Mouse (Mus musculus) thymus, adult 2 months (tissue): ENCODE measurements around the gene Kif1a. TPM values are rescaled to one million over a fixed set of nuclear protein-coding genes. Genes with fewer than 3 reads are reported as not detected.

ENCODE experiments used
- DNase-seq: peaks from one replicate; pipeline ENCODE4 v3.0.0; 2021
- H3K27ac ChIP-seq: fragments of 200-500 bp; 2 replicates; pipeline ENCODE4 v1.5.1; 2012; ENCODE audit warnings: low read length, control low read depth; ENCODE audit not compliant: control insufficient read depth, insufficient read depth
- H3K27me3 ChIP-seq: fragments of 200-500 bp; 2 replicates; pipeline ENCODE4 v1.6.1; 2012; ENCODE audit warnings: mild to moderate bottlenecking, low read length, moderate library complexity, mixed read lengths; ENCODE audit not compliant: control insufficient read depth, insufficient read depth
- H3K36me3 ChIP-seq: fragments of 200-500 bp; 2 replicates; pipeline ENCODE4 v1.6.1; 2012; ENCODE audit warnings: mild to moderate bottlenecking, low read length, moderate library complexity; ENCODE audit not compliant: control insufficient read depth, insufficient read depth
- H3K4me1 ChIP-seq: fragments of 200-500 bp; replicated peaks from 2 replicates; pipeline ENCODE4 v1.6.1; 2012; ENCODE audit warnings: low read length; ENCODE audit not compliant: control insufficient read depth, insufficient read depth
- H3K4me3 ChIP-seq: fragments of 200-500 bp; 2 replicates; pipeline ENCODE4 v1.5.1; 2012; ENCODE audit warnings: mild to moderate bottlenecking, low read length, control low read depth, moderate library complexity; ENCODE audit not compliant: control insufficient read depth, insufficient read depth
- CTCF ChIP-seq: fragments of 200-500 bp; IDR thresholded peaks from 2 replicates; pipeline ENCODE4 v1.5.1; 2012; ENCODE audit warnings: mild to moderate bottlenecking, control low read depth, low read length, moderate library complexity, borderline replicate concordance; ENCODE audit not compliant: control insufficient read depth, poor library complexity, insufficient read depth; ENCODE audit errors: extremely low read depth
- POLR2A ChIP-seq: fragments of 200-500 bp; IDR thresholded peaks from 2 replicates; pipeline ENCODE4 v1.6.1; 2012; ENCODE audit warnings: mild to moderate bottlenecking, low read length, control low read depth, moderate library complexity; ENCODE audit not compliant: control insufficient read depth, poor library complexity, insufficient read depth; ENCODE audit errors: extremely low read depth
- WGBS: fragments of 180-500 bp; shearing (Covaris S2); methylation state at CpG from one replicate; pipeline ENCODE4 v1.1.7; 2018; 5-methylcytosine and 5-hydroxymethylcytosine counted together
- polyA plus RNA-seq: library from polyadenylated mRNA; depleted of rRNA; stranded (reverse); fragments of >200 nt; gene quantifications from 2 replicates; pipeline ENCODE4 v1.2.3, GENCODE M21; 2012; rRNA removed

Gene Kif1a
- 1.8 and 2.0 TPM in 2 replicates for polyA plus RNA-seq

- H3K27ac ChIP-seq, result no peak within 1 kb of the TSS
Observed at GRCm38 (mm10) chr1:93101571-93102061, at the start of gene Kif1a. Gene Kif1a (minus strand): TSS chr1:93101951.

GRCm38 (mm10) chr1:93150907-93151661, 49.3 kb upstream of the Kif1a start:
- no peak for TF ChIP-seq POLR2A
- TF ChIP-seq CTCF, result no peak
- Histone ChIP-seq H3K36me3 (no peaks in the 10 kb centered on the region), H3K4me1 (no peaks in the 10 kb centered on the region), H3K27ac (no peak overlapping the region), H3K4me3 (no peak overlapping the region), H3K27me3 (no peaks in the 10 kb centered on the region)
- DNase-seq, result no peak
- 84% methylated on average over 2 of the region's 2 CpGs for WGBS

More at GRCm38 (mm10) chr1:93101571-93102061, at the start of gene Kif1a:
- no peaks in the 10 kb centered on the region for H3K36me3 ChIP-seq
- peaks cover 8% of the 10 kb centered on the region; the same call in 1 of the 2 replicates for H3K27me3 ChIP-seq
- no peak for TF ChIP-seq CTCF
- no peak for TF ChIP-seq POLR2A
- 3% methylated on average over 39 of the region's 39 CpGs for WGBS
- H3K4me3 ChIP-seq, result no peak within 1 kb of the TSS
- H3K4me1 ChIP-seq, result no peaks in the 10 kb centered on the region
- DNase-seq, result no peak

DNA sequence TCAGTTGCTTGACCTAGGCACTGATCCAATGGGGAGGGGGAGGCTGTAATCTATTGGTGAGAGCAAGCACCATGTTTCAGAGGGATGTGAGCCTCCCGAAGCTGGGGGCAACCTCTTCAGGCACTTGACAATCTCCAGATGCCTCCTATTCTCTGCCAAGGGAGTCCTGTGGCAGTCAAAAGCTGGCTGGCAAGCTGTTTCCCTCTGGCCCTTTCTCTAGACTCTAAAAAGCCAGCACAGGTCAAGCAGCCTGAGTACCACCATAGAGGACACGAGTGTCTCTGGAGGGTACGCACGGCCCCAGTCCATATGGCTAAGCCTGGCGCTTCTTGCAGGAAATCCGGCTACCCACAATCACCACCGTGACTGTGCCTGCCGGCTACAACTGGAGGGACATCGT, 42.4 kb upstream of the Kif1a start:
- no peak overlapping the region for H3K27ac ChIP-seq
- no peak overlapping the region for H3K4me3 ChIP-seq
- no peaks in the 10 kb centered on the region for H3K4me1 ChIP-seq
- no peak for DNase-seq
- TF ChIP-seq CTCF (no peak), POLR2A (no peak)
- H3K36me3 ChIP-seq, result no peaks in the 10 kb centered on the region
- 82% methylated on average over 9 of the region's 9 CpGs for WGBS
- H3K27me3 ChIP-seq, result no peaks in the 10 kb centered on the region

GRCm38 (mm10) chr1:93142871-93143270, 41.1 kb upstream of the Kif1a start:
- WGBS, result 60% methylated on average over 1 of the region's 1 CpGs
- Histone ChIP-seq H3K27ac (no peak overlapping the region), H3K4me1 (no peaks in the 10 kb centered on the region), H3K27me3 (no peaks in the 10 kb centered on the region), H3K4me3 (no peak overlapping the region), H3K36me3 (no peaks in the 10 kb centered on the region)
- TF ChIP-seq POLR2A, result no peak
- TF ChIP-seq CTCF, result no peak
- DNase-seq, result no peak

DNA sequence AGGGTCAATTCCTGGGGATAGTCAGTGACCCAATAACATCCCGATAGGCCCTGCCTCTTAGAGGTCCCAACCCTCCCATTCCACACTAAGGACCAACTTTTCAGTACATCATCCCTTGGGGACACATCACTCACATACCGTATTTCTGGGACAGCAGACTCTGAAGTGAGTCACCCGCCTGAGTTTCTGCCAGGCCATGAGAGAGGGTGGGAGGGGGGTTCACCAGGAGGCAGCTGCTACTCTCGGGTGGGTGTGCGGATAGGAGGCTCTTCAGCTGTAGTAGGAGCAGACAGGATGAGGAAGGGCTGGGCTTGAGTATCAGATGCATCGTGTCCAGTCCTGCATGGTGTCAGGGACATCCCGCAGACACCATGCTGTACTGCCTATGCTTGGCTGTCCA, 38.0 kb upstream of the Kif1a start:
- WGBS, result 87% methylated on average over 7 of the region's 7 CpGs
- H3K4me3 ChIP-seq, result no peak overlapping the region
- TF ChIP-seq CTCF (no peak), POLR2A (no peak)
- H3K36me3 ChIP-seq, result no peaks in the 10 kb centered on the region
- H3K4me1 ChIP-seq, result no peaks in the 10 kb centered on the region
- H3K27ac ChIP-seq, result no peak overlapping the region
- no peaks in the 10 kb centered on the region for H3K27me3 ChIP-seq
- no peak for DNase-seq

DNA sequence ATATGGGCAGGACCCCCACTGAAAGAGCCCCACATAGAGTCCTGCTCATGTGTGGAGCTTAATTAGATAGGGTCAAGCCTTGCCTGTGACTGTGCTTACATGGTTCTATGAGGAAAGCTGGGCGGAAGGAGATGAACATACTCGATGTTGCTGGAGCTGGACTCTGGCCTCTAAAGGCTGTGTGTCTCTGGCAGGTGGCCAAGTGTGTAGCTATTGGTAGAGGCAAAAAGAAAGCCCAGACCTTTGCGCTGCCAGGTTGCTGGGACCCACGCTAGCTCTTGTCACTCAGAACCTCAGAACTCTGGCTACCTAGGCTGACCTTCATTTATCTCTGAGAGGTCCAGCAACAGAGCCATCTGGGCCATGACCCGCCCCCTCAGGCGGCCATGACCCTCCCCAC, 36.8 kb upstream of the Kif1a start:
- H3K4me3 ChIP-seq, result no peak overlapping the region
- H3K36me3 ChIP-seq, result no peaks in the 10 kb centered on the region
- TF ChIP-seq POLR2A (no peak), CTCF (no peak)
- DNase-seq, result no peak
- no peak overlapping the region for H3K27ac ChIP-seq
- no peaks in the 10 kb centered on the region for H3K4me1 ChIP-seq
- H3K27me3 ChIP-seq, result no peaks in the 10 kb centered on the region
- 84% methylated on average over 6 of the region's 6 CpGs for WGBS
